8 mouse cellular contexts compared by ENCODE assay signal in the genomic region with DNA sequence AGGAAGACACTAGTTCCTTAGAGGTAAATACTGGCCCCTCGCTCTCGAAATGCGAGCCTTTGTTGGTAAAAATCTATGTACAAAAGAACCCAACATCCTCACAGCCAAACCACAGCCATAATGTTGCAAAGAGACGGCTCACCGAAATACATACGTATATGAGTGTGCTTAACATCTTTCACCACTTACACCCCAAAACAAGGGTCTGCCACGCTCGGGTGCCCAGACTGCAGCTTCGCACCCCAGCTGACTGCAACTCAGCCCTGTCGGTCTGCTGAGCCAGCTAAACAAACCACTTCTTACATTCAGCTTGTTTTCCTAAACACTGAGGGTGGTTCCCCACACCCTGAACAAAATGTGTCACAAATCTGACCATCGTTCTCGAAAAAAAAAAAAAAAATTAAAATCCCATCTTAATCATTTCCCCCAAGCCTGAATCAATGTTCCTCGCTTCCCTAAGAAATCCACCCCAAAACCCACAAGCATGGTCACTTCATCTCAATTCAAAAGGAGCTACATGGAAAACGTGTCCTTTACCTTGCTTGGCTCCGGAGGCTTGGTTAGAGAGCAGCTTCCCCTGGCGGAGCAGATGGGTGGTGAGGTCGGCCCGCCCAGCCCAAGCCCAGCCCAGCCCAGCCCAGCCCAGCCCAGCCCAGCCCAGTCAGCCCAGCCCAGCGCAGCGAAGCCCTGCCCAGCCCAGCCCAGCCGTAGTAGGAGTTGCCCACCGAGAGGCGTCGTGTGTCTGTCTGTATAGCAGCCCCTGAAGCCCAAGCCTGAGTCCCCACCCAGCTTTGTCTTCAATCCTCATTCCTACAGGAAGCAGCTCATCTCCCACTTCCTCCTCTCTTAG. TPM values are rescaled to one million over a fixed set of nuclear protein-coding genes. Genes with fewer than 3 reads are reported as not detected.
DNase-seq lines count a peak whose midpoint lies in the region; ATAC-seq and TF ChIP-seq lines count a peak whose summit lies in the region.

No protein-coding gene starts in this region.

- under 1% methylated on average over 20 of the region's 24 CpGs for WGBS in limb, embryonic 14.5 days
- under 1% methylated on average over 24 of the region's 24 CpGs for WGBS in midbrain, embryonic 14.5 days
- under 1% methylated on average over 24 of the region's 24 CpGs for WGBS in spleen, adult 2 months

- no peaks in the 10 kb centered on the region for H3K9me3 ChIP-seq in limb, embryonic 14.5 days (ENCODE audit: control insufficient read depth, low read length)
- no peaks in the 10 kb centered on the region for H3K9me3 ChIP-seq in midbrain, embryonic 14.5 days (ENCODE audit: control insufficient read depth, low read length)

- TF ChIP-seq POLR2A in limb, embryonic 14.5 days (IDR thresholded peaks at IDR 0.05; ENCODE audit: borderline replicate concordance, extremely low read depth, insufficient read depth, insufficient read length), result peak; percentile 64; the same call in 1 of the 2 replicates
- peak; percentile 39; the same call in 1 of the 2 replicates for TF ChIP-seq POLR2A in spleen, adult 2 months (IDR thresholded peaks at IDR 0.05; ENCODE audit: low read depth, low read length)

- peak overlapping the region; percentile 54 for H3K9ac ChIP-seq in limb, embryonic 14.5 days (ENCODE audit: low read depth, low read length, severe bottlenecking)
- H3K9ac ChIP-seq in midbrain, embryonic 14.5 days (replicated peaks; ENCODE audit: low read length), result peak overlapping the region; percentile 92

- 0 out of 2 replicates have a peak, but pooled peaks have one; percentile 14 for TF ChIP-seq CTCF in spleen, adult 2 months (IDR thresholded peaks at IDR 0.05; ENCODE audit: extremely low read depth, insufficient read depth, insufficient read length, insufficient replicate concordance)

- peak overlapping the region; percentile 91 for H3K27ac ChIP-seq in limb, embryonic 14.5 days (replicated peaks; ENCODE audit: low read depth, low read length)
- peak overlapping the region; percentile 96 for H3K27ac ChIP-seq in midbrain, embryonic 14.5 days (replicated peaks; ENCODE audit: low read depth, low read length)
- peak overlapping the region; percentile 76 for H3K27ac ChIP-seq in spleen, adult 2 months (ENCODE audit: insufficient read depth, low read length)

- peak overlapping the region; percentile 47 for H3K4me3 ChIP-seq in limb, embryonic 14.5 days (replicated peaks; ENCODE audit: low read length)
- peak overlapping the region; percentile 45 for H3K4me3 ChIP-seq in midbrain, embryonic 14.5 days (replicated peaks; ENCODE audit: low read depth, low read length)
- H3K4me3 ChIP-seq in spleen, adult 2 months (ENCODE audit: extremely low read depth, insufficient read depth, insufficient read length), result peak overlapping the region; percentile 70

- peak overlapping the region; percentile 69 for H3K4me2 ChIP-seq in limb, embryonic 14.5 days (replicated peaks; ENCODE audit: low read depth, low read length, severe bottlenecking)
- H3K4me2 ChIP-seq in midbrain, embryonic 14.5 days (ENCODE audit: low read length), result peak overlapping the region; percentile 63

- peak; percentile 80 for DNase-seq in 416B (ENCODE audit: low read depth)
- DNase-seq in adrenal gland, adult 18-20 months (ENCODE audit: low spot score in 2 of 2), result peak; percentile 50 to 51
- peak; percentile 91 for DNase-seq in embryo, embryonic 9.5 days (ENCODE audit: extremely low spot score)
- peak; percentile 68 to 81 for DNase-seq in heart, adult 18-20 months
- DNase-seq in kidney, adult 11 months, result peak; percentile 45
- DNase-seq in limb, embryonic 14.5 days (ENCODE audit: low spot score), result peak; percentile 85
- DNase-seq in midbrain, embryonic 14.5 days, result peak; percentile 88
- peak in 1 of 2 experiments; percentile 66 for DNase-seq in spleen, adult 2 months (ENCODE audit: low read depth in 1 of 2, low spot score in 2 of 2)

- H3K4me1 ChIP-seq in limb, embryonic 14.5 days (ENCODE audit: control insufficient read depth, insufficient read depth, low read length), result peaks cover 23% of the 10 kb centered on the region
- peaks cover 29% of the 10 kb centered on the region for H3K4me1 ChIP-seq in midbrain, embryonic 14.5 days (ENCODE audit: control insufficient read depth, insufficient read depth, low read length)
- H3K4me1 ChIP-seq in spleen, adult 2 months (ENCODE audit: control insufficient read depth, insufficient read depth, insufficient read length), result peaks cover 12% of the 10 kb centered on the region

- ATAC-seq in limb, embryonic 14.5 days (ENCODE audit: low FRiP score, low read depth), result peak; percentile 91
- peak; percentile 95 for ATAC-seq in midbrain, embryonic 14.5 days (ENCODE audit: low FRiP score, low TSS enrichment)

- H3K27me3 ChIP-seq in limb, embryonic 14.5 days (ENCODE audit: control insufficient read depth, insufficient read depth, low read length), result no peaks in the 10 kb centered on the region
- H3K27me3 ChIP-seq in midbrain, embryonic 14.5 days (ENCODE audit: control insufficient read depth, insufficient read depth, low read length), result no peaks in the 10 kb centered on the region
- no peaks in the 10 kb centered on the region for H3K27me3 ChIP-seq in spleen, adult 2 months (ENCODE audit: control insufficient read depth, insufficient read depth, low read length)

- H3K36me3 ChIP-seq in limb, embryonic 14.5 days (ENCODE audit: control insufficient read depth, insufficient read depth, low read length), result no peaks in the 10 kb centered on the region
- H3K36me3 ChIP-seq in midbrain, embryonic 14.5 days (ENCODE audit: control insufficient read depth, insufficient read depth, low read length), result no peaks in the 10 kb centered on the region
- H3K36me3 ChIP-seq in spleen, adult 2 months (ENCODE audit: control insufficient read depth, insufficient read depth, low read length), result no peaks in the 10 kb centered on the region

RNA-seq across cellular contexts. Expression of gene Gng2, which starts 0.8 kb away (rescaled TPM):
- total RNA-seq in adrenal gland, adult 18-20 months (2021), result 10 to 100 TPM; 17.5 to 30.5 TPM
- 10 to 100 TPM; 11.1 to 12.6 TPM for total RNA-seq in heart, adult 18-20 months (2021)
- polyA plus RNA-seq in limb, embryonic 14.5 days (2012; rRNA removed), result 39.0 and 40.5 TPM in 2 replicates
- polyA plus RNA-seq in limb, embryonic 14.5 days (2014; fragmentation: Nextera tagmentation; extraction: Ambion mirVana), result 52.3 and 67.7 TPM in 2 replicates
- 422 and 423 TPM in 2 replicates for polyA plus RNA-seq in midbrain, embryonic 14.5 days (2014; fragmentation: Nextera tagmentation; extraction: Ambion mirVana)
- polyA plus RNA-seq in spleen, adult 2 months (2012; rRNA removed), result 25.1 and 34.7 TPM in 2 replicates
